Mouse (Mus musculus) lung, embryonic 14.5 days (tissue): ENCODE measurements around the gene Slc25a25. TPM values are rescaled to one million over a fixed set of nuclear protein-coding genes. Genes with fewer than 3 reads are reported as not detected.

ENCODE experiments used
- ATAC-seq: fragments of 200-750 bp; cut with Nextera tagmentation; 2 replicates; pipeline ENCODE4 v1.8.0; 2017; ENCODE audit warnings: mild to moderate bottlenecking, moderate TSS enrichment, moderate library complexity; ENCODE audit not compliant: insufficient read depth
- DNase-seq: peaks from one replicate; pipeline ENCODE4 v3.0.0-alpha.2; 2015
- H3K27ac ChIP-seq: fragments of 300-500 bp; sonication (generic); 2 replicates; pipeline ENCODE4 v1.5.1; 2014; ENCODE audit warnings: low read depth, mild to moderate bottlenecking, moderate library complexity
- H3K27me3 ChIP-seq: fragments of 300-500 bp; sonication (generic); 2 replicates; pipeline ENCODE4 v1.6.1; 2014; ENCODE audit warnings: low read length, control low read depth; ENCODE audit not compliant: insufficient read depth
- H3K36me3 ChIP-seq: fragments of 300-500 bp; sonication (generic); 2 replicates; pipeline ENCODE4 v1.6.1; 2014; ENCODE audit warnings: control low read depth; ENCODE audit not compliant: insufficient read depth
- H3K4me1 ChIP-seq: fragments of 300-500 bp; sonication (generic); 2 replicates; pipeline ENCODE4 v1.6.1; 2014; ENCODE audit warnings: antibody characterized with exemption, control low read depth; ENCODE audit not compliant: insufficient read depth
- H3K4me2 ChIP-seq: fragments of 300-500 bp; sonication (generic); 2 replicates; pipeline ENCODE4 v1.6.1; 2014; ENCODE audit warnings: mild to moderate bottlenecking
- H3K4me3 ChIP-seq: fragments of 300-500 bp; sonication (generic); 2 replicates; pipeline ENCODE4 v1.5.1; 2014; ENCODE audit warnings: low read depth, low read length
- H3K9ac ChIP-seq: fragments of 300-500 bp; sonication (generic); 2 replicates; pipeline ENCODE4 v1.6.1; 2014
- H3K9me3 ChIP-seq: fragments of 300-500 bp; sonication (generic); 2 replicates; pipeline ENCODE4 v1.6.1; 2016; ENCODE audit warnings: low read depth, low read length, control low read depth
- CTCF ChIP-seq: IDR thresholded peaks from 2 replicates; pipeline ENCODE4 v1.5.1; 2016; ENCODE audit warnings: antibody characterized with exemption, low read depth
- WGBS: fragments of 180-500 bp; shearing (Covaris S2); extraction: QIAGEN DNeasy Blood & Tissue Kit; methylation state at CpG from one replicate; pipeline ENCODE4 v1.1.7; 2014; 5-methylcytosine and 5-hydroxymethylcytosine counted together
- polyA plus RNA-seq: library from polyadenylated mRNA; unstranded; fragments of >200 nt; fragmentation: Nextera tagmentation; extraction: Ambion mirVana; gene quantifications from 2 replicates; pipeline ENCODE4 v1.2.1, GENCODE M21; 2014

Gene Slc25a25
- polyA plus RNA-seq, 1 experiment from 2014 or later, result 19.5 TPM

- TF ChIP-seq CTCF, result no peak
Observed at GRCm38 (mm10) chr2:32429215-32429891, 21.9 kb downstream of the Slc25a25 start.

GRCm38 (mm10) chr2:32428262-32428722 is 23.0 kb downstream of the Slc25a25 start:
- H3K27me3 ChIP-seq, result no peaks in the 10 kb centered on the region
- peak overlapping the region; percentile 63; the same call in 1 of the 2 replicates for H3K27ac ChIP-seq
- no peaks in the 10 kb centered on the region for H3K9me3 ChIP-seq
- H3K4me2 ChIP-seq, result peak overlapping the region; percentile 41
- peaks cover 39% of the 10 kb centered on the region for H3K4me1 ChIP-seq
- peak; percentile 63 for DNase-seq
- TF ChIP-seq CTCF, result no peak
- ATAC-seq, result peak; percentile 51
- H3K9ac ChIP-seq, result no peak overlapping the region
- no peaks in the 10 kb centered on the region for H3K36me3 ChIP-seq
- WGBS, result 40% methylated on average over 8 of the region's 8 CpGs
- no peak overlapping the region for H3K4me3 ChIP-seq

More at GRCm38 (mm10) chr2:32429215-32429891, 21.9 kb downstream of the Slc25a25 start:
- H3K36me3 ChIP-seq, result no peaks in the 10 kb centered on the region
- WGBS, result 69% methylated on average over 4 of the region's 4 CpGs
- H3K4me1 ChIP-seq, result peaks cover 33% of the 10 kb centered on the region
- ATAC-seq (no peak), DNase-seq (no peak)
- no peak overlapping the region for H3K9ac ChIP-seq
- H3K4me3 ChIP-seq, result no peak overlapping the region
- 0 out of 2 replicates have a peak overlapping the region, but pooled peaks have one; percentile 63 for H3K27ac ChIP-seq
- no peak overlapping the region; the same call in 1 of the 2 replicates for H3K4me2 ChIP-seq
- H3K27me3 ChIP-seq, result no peaks in the 10 kb centered on the region
- no peaks in the 10 kb centered on the region for H3K9me3 ChIP-seq

GRCm38 (mm10) chr2:32427720-32428119 is 23.5 kb downstream of the Slc25a25 start:
- Histone ChIP-seq H3K27me3 (no peaks in the 10 kb centered on the region), H3K27ac (peak overlapping the region; percentile 47), H3K9ac (no peak overlapping the region), H3K4me3 (no peak overlapping the region), H3K4me1 (peaks cover 45% of the 10 kb centered on the region), H3K36me3 (no peaks in the 10 kb centered on the region), H3K9me3 (no peaks in the 10 kb centered on the region), H3K4me2 (peak overlapping the region; percentile 41; the same call in 1 of the 2 replicates)
- WGBS, result 74% methylated on average over 5 of the region's 5 CpGs
- ATAC-seq (no peak), DNase-seq (no peak)
- TF ChIP-seq CTCF, result no peak

- no peaks in the 10 kb centered on the region for H3K9me3 ChIP-seq
- H3K4me1 ChIP-seq, result peaks cover 40% of the 10 kb centered on the region
- ATAC-seq (no peak), DNase-seq (no peak)
- no peaks in the 10 kb centered on the region for H3K27me3 ChIP-seq
- H3K27ac ChIP-seq, result peak overlapping the region; percentile 54; the same call in 1 of the 2 replicates
- peaks cover 1% of the 10 kb centered on the region; the same call in 1 of the 2 replicates for H3K36me3 ChIP-seq
- H3K4me2 ChIP-seq, result no peak overlapping the region
- no peak for TF ChIP-seq CTCF
- H3K9ac ChIP-seq, result no peak overlapping the region
- 81% methylated on average over 1 of the region's 1 CpGs for WGBS
- no peak overlapping the region for H3K4me3 ChIP-seq
Observed at GRCm38 (mm10) chr2:32426141-32426540, 25.1 kb downstream of the Slc25a25 start.

GRCm38 (mm10) chr2:32425568-32425967 is 25.7 kb downstream of the Slc25a25 start:
- no peak for TF ChIP-seq CTCF
- ATAC-seq, result no peak
- DNase-seq, result no peak
- peaks cover 7% of the 10 kb centered on the region for H3K36me3 ChIP-seq
- H3K27ac ChIP-seq, result peak overlapping the region; percentile 95; the same call in 1 of the 2 replicates
- 56% methylated on average over 5 of the region's 5 CpGs for WGBS
- H3K9me3 ChIP-seq, result no peaks in the 10 kb centered on the region
- H3K27me3 ChIP-seq, result no peaks in the 10 kb centered on the region
- no peak overlapping the region for H3K9ac ChIP-seq
- H3K4me3 ChIP-seq, result no peak overlapping the region
- peaks cover 39% of the 10 kb centered on the region for H3K4me1 ChIP-seq
- H3K4me2 ChIP-seq, result no peak overlapping the region

- no peaks in the 10 kb centered on the region for H3K27me3 ChIP-seq
- WGBS, result 36% methylated on average over 3 of the region's 3 CpGs
- no peaks in the 10 kb centered on the region for H3K9me3 ChIP-seq
- DNase-seq (no peak), ATAC-seq (no peak)
- no peak overlapping the region for H3K4me2 ChIP-seq
- peaks cover 34% of the 10 kb centered on the region for H3K4me1 ChIP-seq
- H3K27ac ChIP-seq, result peak overlapping the region; percentile 95
- peaks cover 14% of the 10 kb centered on the region for H3K36me3 ChIP-seq
- no peak for TF ChIP-seq CTCF
- H3K9ac ChIP-seq, result peak overlapping the region; percentile 18; the same call in 1 of the 2 replicates
- no peak overlapping the region for H3K4me3 ChIP-seq
Observed at GRCm38 (mm10) chr2:32424796-32425195, 26.4 kb downstream of the Slc25a25 start.
